Mouse (Mus musculus) MEL (cell line): ENCODE measurements around the gene Ddx54. TPM values are rescaled to one million over a fixed set of nuclear protein-coding genes. Genes with fewer than 3 reads are reported as not detected.

ENCODE experiments used
- DNase-seq: peaks from one replicate; pipeline ENCODE4 v3.0.0; 2011; ENCODE audit warnings: low read depth, low spot score
- H3K27ac ChIP-seq: 2 replicates; pipeline ENCODE4 v1.5.1; 2012; ENCODE audit warnings: low read depth, mild to moderate bottlenecking, control low read depth, low read length, moderate library complexity; ENCODE audit not compliant: control insufficient read depth
- H3K27me3 ChIP-seq, 2 experiments: fragments of 150-350 bp in 1 of 2; sonication (generic) in 1 of 2; 2 replicates each; pipeline ENCODE4 v1.6.1; 2012; ENCODE audit warnings: low read length in 2 of 2, mild to moderate bottlenecking in 2 of 2, improper control_type of control experiment in 1 of 2, moderate library complexity in 1 of 2; ENCODE audit not compliant: insufficient read depth in 2 of 2, control insufficient read depth in 1 of 2
- H3K36me3 ChIP-seq, 2 experiments: 2 replicates each; pipeline ENCODE4 v1.6.1; 2012 to 2014; ENCODE audit warnings: low read length in 2 of 2, improper control_type of control experiment in 1 of 2, inconsistent platforms in 1 of 2, mild to moderate bottlenecking in 1 of 2; ENCODE audit not compliant: insufficient read depth in 2 of 2, control insufficient read depth in 1 of 2
- H3K4me1 ChIP-seq, 2 experiments: fragments of 150-350 bp in 1 of 2; sonication (generic) in 1 of 2; 2 replicates each; pipeline ENCODE4 v1.6.1; 2012; ENCODE audit warnings: low read length in 2 of 2, improper control_type of control experiment in 1 of 2, mild to moderate bottlenecking in 1 of 2; ENCODE audit not compliant: insufficient read depth in 2 of 2, control insufficient read depth in 1 of 2
- H3K4me3 ChIP-seq, 2 experiments: fragments of 150-350 bp in 1 of 2; sonication (generic) in 1 of 2; 2 replicates each; pipeline ENCODE4 v1.5.1; 2012; ENCODE audit warnings: low read depth in 2 of 2, low read length in 2 of 2, mild to moderate bottlenecking in 2 of 2, moderate library complexity in 2 of 2, control low read depth in 1 of 2, improper control_type of control experiment in 1 of 2; ENCODE audit not compliant: control insufficient read depth in 1 of 2, insufficient read depth in 1 of 2
- H3K79me2 ChIP-seq: 2 replicates; pipeline ENCODE4 v1.6.1; 2012; ENCODE audit warnings: mild to moderate bottlenecking, low read length, moderate library complexity; ENCODE audit not compliant: control insufficient read depth, poor library complexity, insufficient read depth
- H3K9ac ChIP-seq: 2 replicates; pipeline ENCODE4 v1.6.1; 2012; ENCODE audit warnings: low read depth, mild to moderate bottlenecking, control low read depth, low read length, moderate library complexity; ENCODE audit not compliant: control insufficient read depth, poor library complexity, severe bottlenecking
- H3K9me3 ChIP-seq: fragments of 150-350 bp; sonication (generic); replicated peaks from 2 replicates; pipeline ENCODE4 v1.6.1; 2012; ENCODE audit warnings: mild to moderate bottlenecking, low read length, improper control_type of control experiment, moderate library complexity; ENCODE audit not compliant: insufficient read depth
- BHLHE40 ChIP-seq: IDR thresholded peaks from 2 replicates; pipeline ENCODE4 v1.6.1; 2012; ENCODE audit warnings: low read depth, mild to moderate bottlenecking, inconsistent platforms, low read length, improper control_type of control experiment, borderline replicate concordance
- CHD1 ChIP-seq: IDR thresholded peaks from 2 replicates; pipeline ENCODE4 v1.6.1; 2012; ENCODE audit warnings: low read depth, mild to moderate bottlenecking, inconsistent platforms, low read length, improper control_type of control experiment
- CHD2 ChIP-seq: IDR thresholded peaks from 2 replicates; pipeline ENCODE4 v1.6.1; 2011; ENCODE audit warnings: low read length, improper control_type of control experiment
- CTCF ChIP-seq, 3 experiments: IDR thresholded peaks in 2 of 3; conservative IDR thresholded peaks in 1 of 3; 2 replicates each; pipeline ENCODE4 v1.5.1; 2011 to 2012; ENCODE audit warnings: low read length in 3 of 3, low read depth in 2 of 3, mild to moderate bottlenecking in 2 of 3, improper control_type of control experiment in 1 of 3, inconsistent platforms in 1 of 3, mixed read lengths in 1 of 3, moderate library complexity in 1 of 3; ENCODE audit not compliant: control insufficient read depth in 1 of 3, insufficient read depth in 1 of 3, poor library complexity in 1 of 3, severe bottlenecking in 1 of 3
- E2F4 ChIP-seq: IDR thresholded peaks from 2 replicates; pipeline ENCODE4 v1.6.1; 2011; ENCODE audit warnings: low read depth, low read length, improper control_type of control experiment, borderline replicate concordance
- ELF1 ChIP-seq: IDR thresholded peaks from 2 replicates; pipeline ENCODE4 v1.6.1; 2014; ENCODE audit warnings: low read depth, mild to moderate bottlenecking, inconsistent platforms, low read length, improper control_type of control experiment, moderate library complexity
- EP300 ChIP-seq, 2 experiments: IDR thresholded peaks; 2 replicates each; pipeline ENCODE4 v1.6.1; 2011; ENCODE audit warnings: improper control_type of control experiment in 2 of 2, low read length in 2 of 2, low read depth in 1 of 2, mild to moderate bottlenecking in 1 of 2
- ETS1 ChIP-seq: IDR thresholded peaks from 2 replicates; pipeline ENCODE4 v1.6.1; 2012; ENCODE audit warnings: low read depth, mild to moderate bottlenecking, inconsistent platforms, low read length, improper control_type of control experiment, moderate library complexity
- GABPA ChIP-seq: IDR thresholded peaks from 2 replicates; pipeline ENCODE4 v1.6.1; 2012; ENCODE audit warnings: low read depth, mild to moderate bottlenecking, inconsistent platforms, low read length, improper control_type of control experiment, moderate library complexity
- GATA1 ChIP-seq: IDR thresholded peaks from 2 replicates; pipeline ENCODE4 v1.6.1; 2011; ENCODE audit warnings: low read depth, low read length, improper control_type of control experiment
- JUND ChIP-seq: IDR thresholded peaks from 2 replicates; pipeline ENCODE4 v1.6.1; 2011; ENCODE audit warnings: low read depth, mild to moderate bottlenecking, improper control_type of control experiment, low read length
- KAT2A ChIP-seq: conservative IDR thresholded peaks from 2 replicates; pipeline ENCODE4 v1.6.1; 2012; ENCODE audit warnings: low read depth, low read length, improper control_type of control experiment, inconsistent platforms
- MAFK ChIP-seq: IDR thresholded peaks from 2 replicates; pipeline ENCODE4 v1.6.1; 2011; ENCODE audit warnings: low read depth, mild to moderate bottlenecking, low read length, improper control_type of control experiment, borderline replicate concordance
- MAX ChIP-seq: IDR thresholded peaks from 2 replicates; pipeline ENCODE4 v1.6.1; 2011; ENCODE audit warnings: low read length, improper control_type of control experiment
- MEF2A ChIP-seq: IDR thresholded peaks from 2 replicates; pipeline ENCODE4 v1.6.1; 2014; ENCODE audit warnings: low read depth, mild to moderate bottlenecking, inconsistent platforms, low read length, improper control_type of control experiment; ENCODE audit not compliant: poor library complexity, insufficient replicate concordance, severe bottlenecking; ENCODE audit errors: extremely low read depth
- MXI1 ChIP-seq: IDR thresholded peaks from 2 replicates; pipeline ENCODE4 v1.6.1; 2011; ENCODE audit warnings: mild to moderate bottlenecking, low read depth, low read length, improper control_type of control experiment
- MYB ChIP-seq: IDR thresholded peaks from 2 replicates; pipeline ENCODE4 v1.6.1; 2011; ENCODE audit warnings: mild to moderate bottlenecking, low read depth, low read length, improper control_type of control experiment
- MYC ChIP-seq: IDR thresholded peaks from 2 replicates; pipeline ENCODE4 v1.6.1; 2011; ENCODE audit warnings: low read depth, mild to moderate bottlenecking, low read length, improper control_type of control experiment, moderate library complexity
- NRF1 ChIP-seq: IDR thresholded peaks from 2 replicates; pipeline ENCODE4 v1.6.1; 2014; ENCODE audit warnings: low read depth, mild to moderate bottlenecking, inconsistent platforms, low read length, improper control_type of control experiment, moderate library complexity; ENCODE audit not compliant: poor library complexity, insufficient read depth, severe bottlenecking
- POLR2A ChIP-seq, 2 experiments: IDR thresholded peaks; 2 replicates each; pipeline ENCODE4 v1.6.1; 2011 to 2012; ENCODE audit warnings: low read length in 2 of 2, mild to moderate bottlenecking in 2 of 2, control low read depth in 1 of 2, improper control_type of control experiment in 1 of 2, low read depth in 1 of 2, moderate library complexity in 1 of 2; ENCODE audit not compliant: control insufficient read depth in 1 of 2, insufficient read depth in 1 of 2, poor library complexity in 1 of 2
- POLR2AphosphoS2 ChIP-seq: IDR thresholded peaks from 2 replicates; pipeline ENCODE4 v1.6.1; 2011; ENCODE audit warnings: low read length, improper control_type of control experiment
- POLR2AphosphoS5 ChIP-seq: IDR thresholded peaks from 2 replicates; pipeline ENCODE4 v1.6.1; 2012; ENCODE audit warnings: low read depth, borderline replicate concordance, mild to moderate bottlenecking, inconsistent platforms, low read length, moderate library complexity, mixed read lengths
- RAD21 ChIP-seq: IDR thresholded peaks from 2 replicates; pipeline ENCODE4 v1.6.1; 2011; ENCODE audit warnings: mild to moderate bottlenecking, low read depth, low read length, improper control_type of control experiment
- RCOR1 ChIP-seq: IDR thresholded peaks from 2 replicates; pipeline ENCODE4 v1.6.1; 2012; ENCODE audit warnings: low read depth, mild to moderate bottlenecking, inconsistent platforms, low read length, improper control_type of control experiment
- SIN3A ChIP-seq: IDR thresholded peaks from 2 replicates; pipeline ENCODE4 v1.6.1; 2012; ENCODE audit warnings: low read length, improper control_type of control experiment, inconsistent platforms
- SMC3 ChIP-seq: IDR thresholded peaks from 2 replicates; pipeline ENCODE4 v1.6.1; 2011; ENCODE audit warnings: low read depth, low read length, improper control_type of control experiment
- TAL1 ChIP-seq: IDR thresholded peaks from 2 replicates; pipeline ENCODE4 v1.6.1; 2012; ENCODE audit warnings: mild to moderate bottlenecking, inconsistent platforms, low read length, moderate library complexity, mixed read lengths
- TBP ChIP-seq: IDR thresholded peaks from 2 replicates; pipeline ENCODE4 v1.8.0; 2011; ENCODE audit warnings: low read depth, low read length, improper control_type of control experiment
- TCF12 ChIP-seq: IDR thresholded peaks from 2 replicates; pipeline ENCODE4 v1.6.1; 2014; ENCODE audit warnings: low read depth, mild to moderate bottlenecking, inconsistent platforms, low read length, improper control_type of control experiment, moderate library complexity
- UBTF ChIP-seq: IDR thresholded peaks from 2 replicates; pipeline ENCODE4 v1.6.1; 2012; ENCODE audit warnings: low read depth, mild to moderate bottlenecking, inconsistent platforms, low read length, improper control_type of control experiment, moderate library complexity, borderline replicate concordance; ENCODE audit not compliant: insufficient read depth
- USF1 ChIP-seq: IDR thresholded peaks from 2 replicates; pipeline ENCODE4 v1.6.1; 2014; ENCODE audit warnings: low read depth, mild to moderate bottlenecking, inconsistent platforms, low read length, improper control_type of control experiment, moderate library complexity
- USF2 ChIP-seq, 2 experiments: IDR thresholded peaks; 2 replicates each; pipeline ENCODE4 v1.6.1; 2011 to 2012; ENCODE audit warnings: improper control_type of control experiment in 2 of 2, low read length in 2 of 2, borderline replicate concordance in 1 of 2, inconsistent platforms in 1 of 2, low read depth in 1 of 2, mild to moderate bottlenecking in 1 of 2; ENCODE audit not compliant: insufficient read depth in 1 of 2
- ZC3H11A ChIP-seq: IDR thresholded peaks from 2 replicates; pipeline ENCODE4 v1.6.1; 2012; ENCODE audit warnings: low read depth, mild to moderate bottlenecking, inconsistent platforms, low read length, improper control_type of control experiment
- ZKSCAN1 ChIP-seq: IDR thresholded peaks from 2 replicates; pipeline ENCODE4 v1.6.1; 2012; ENCODE audit warnings: low read depth, mild to moderate bottlenecking, inconsistent platforms, low read length, improper control_type of control experiment, moderate library complexity
- ZMIZ1 ChIP-seq: IDR thresholded peaks from 2 replicates; pipeline ENCODE4 v1.6.1; 2012; ENCODE audit warnings: low read depth, mild to moderate bottlenecking, inconsistent platforms, low read length, improper control_type of control experiment, moderate library complexity
- polyA plus RNA-seq, 2 experiments: library from polyadenylated mRNA; stranded (reverse) in 1 of 2; unstranded in 1 of 2; fragments of >175 nt in 1 of 2; fragments of >200 nt in 1 of 2; gene quantifications; 2 replicates each; pipeline versions ENCODE4 v1.2.1 to v1.2.4; 2012; ENCODE audit warnings: low replicate concordance in 2 of 2, low read depth in 1 of 2; ENCODE audit not compliant: insufficient read length in 2 of 2, insufficient read depth in 1 of 2, missing spikeins in 1 of 2
- total RNA-seq: library from RNA; depleted of rRNA; stranded (reverse); fragments of 300-350 nt; gene quantifications from 2 replicates; pipeline ENCODE4 v1.2.3, GENCODE M21; 2012

The Ddx54 gene
- total and polyA plus RNA-seq, 3 experiments: 73.8 to 99.9 TPM; not detected in 1

GRCm38 (mm10) chr5:120586741-120587615 lies 25.6 kb upstream of the Ddx54 start:
- peak; percentile 71 for DNase-seq
- no peak for TF ChIP-seq ZKSCAN1
- no peak for TF ChIP-seq TBP
- TF ChIP-seq TAL1: peak; percentile 44
- TF ChIP-seq ZC3H11A: no peak
- no peak for TF ChIP-seq SMC3
- TF ChIP-seq MAX: no peak
- TF ChIP-seq MYC: no peak
- no peak for TF ChIP-seq JUND
- no peak for TF ChIP-seq KAT2A
- no peak; the same call in none of the 2 replicates for TF ChIP-seq MXI1
- no peak for TF ChIP-seq ELF1
- TF ChIP-seq E2F4: no peak
- TF ChIP-seq SIN3A: peak; percentile 41
- peak; percentile 36 for TF ChIP-seq CHD2
- TF ChIP-seq RCOR1: peak; percentile 62; the same call in 1 of the 2 replicates
- no peak for TF ChIP-seq CTCF (IDR thresholded peaks at IDR 0.05 in 2 of 3, conservative IDR thresholded peaks at IDR 0.05 in 1 of 3; ENCODE audit: control insufficient read depth in 1 of 3, insufficient read depth in 1 of 3, low read depth in 2 of 3, low read length in 3 of 3, poor library complexity in 1 of 3, severe bottlenecking in 1 of 3)
- TF ChIP-seq NRF1: no peak
- no peak for TF ChIP-seq CHD1
- no peak for TF ChIP-seq RAD21
- TF ChIP-seq POLR2AphosphoS2: no peak
- TF ChIP-seq MYB: no peak
- TF ChIP-seq ZMIZ1: no peak
- no peak for TF ChIP-seq POLR2AphosphoS5
- no peak for TF ChIP-seq MEF2A
- TF ChIP-seq MAFK: no peak
- TF ChIP-seq ETS1: peak; percentile 49; the same call in 1 of the 2 replicates
- TF ChIP-seq USF2 (IDR thresholded peaks at IDR 0.05; ENCODE audit: borderline replicate concordance in 1 of 2, insufficient read depth in 1 of 2, low read depth in 1 of 2, low read length in 2 of 2): no peak
- TF ChIP-seq GABPA: no peak
- TF ChIP-seq UBTF: no peak
- peak in 1 of 2 experiments; percentile 30; a peak in 1 of 4 replicates for TF ChIP-seq EP300 (IDR thresholded peaks at IDR 0.05; ENCODE audit: low read depth in 1 of 2, low read length in 2 of 2)
- no peak for TF ChIP-seq USF1
- TF ChIP-seq GATA1: peak; percentile 20; the same call in 1 of the 2 replicates
- TF ChIP-seq TCF12: peak; percentile 39; the same call in 1 of the 2 replicates
- TF ChIP-seq BHLHE40: peak; percentile 9; the same call in 1 of the 2 replicates
- no peak for TF ChIP-seq POLR2A (IDR thresholded peaks at IDR 0.05; ENCODE audit: control insufficient read depth in 1 of 2, insufficient read depth in 1 of 2, low read depth in 1 of 2, low read length in 2 of 2, poor library complexity in 1 of 2)

More at GRCm38 (mm10) chr5:120586741-120587615, 25.6 kb upstream of the Ddx54 start:
- Histone ChIP-seq H3K9me3 (no peaks in the 10 kb centered on the region), H3K79me2 (peaks cover 5% of the 10 kb centered on the region), H3K27me3 (no peaks in the 10 kb centered on the region), H3K4me1 (peaks cover 6 to 20% of the 10 kb centered on the region in 2 experiments), H3K9ac (peak overlapping the region; percentile 69), H3K4me3 (peak overlapping the region; percentile 58 to 94), H3K27ac (peak overlapping the region; percentile 52), H3K36me3 (peaks cover 0 to 9% of the 10 kb centered on the region in 2 experiments; a peak in 2 of 4 replicates)
